ENCODE assay signal across 16 mouse cellular contexts in genomic region chr9:78475873-78476272, GRCm38 (mm10). TPM values are rescaled to one million over a fixed set of nuclear protein-coding genes. Genes with fewer than 3 reads are reported as not detected.
DNase-seq lines count a peak whose midpoint lies in the region; ATAC-seq and TF ChIP-seq lines count a peak whose summit lies in the region.
"Had no signal": no experiment of that assay in that cellular context is flagged by ENCODE, and none has a peak within 500 bp of the region (broad histone marks: within the 10 kb centered on the region; RNA-seq: fewer than 3 reads in every experiment).

No protein-coding gene starts in this region.

- TF ChIP-seq CTCF in liver, adult 2 months (IDR thresholded peaks at IDR 0.05; ENCODE audit: low read depth, low read length), result no peak

- no peaks in the 10 kb centered on the region for H3K27me3 ChIP-seq in forebrain, embryonic 10.5 days (ENCODE audit: poor library complexity, severe bottlenecking)
- H3K27me3 ChIP-seq in forebrain, embryonic 11.5 days (ENCODE audit: control insufficient read depth, insufficient read depth, low read length), result no peaks in the 10 kb centered on the region
- no peaks in the 10 kb centered on the region for H3K27me3 ChIP-seq in liver, adult 2 months (ENCODE audit: control insufficient read depth, insufficient read depth, low read length)
- H3K27me3 ChIP-seq in liver, embryonic 12.5 days (replicated peaks), result no peaks in the 10 kb centered on the region
- H3K27me3 ChIP-seq: heart, embryonic 15.5 days had no signal

- H3K79me2 ChIP-seq in liver, adult 2 months (ENCODE audit: control insufficient read depth, insufficient read depth, low read length), result peaks cover under 1% of the 10 kb centered on the region; the same call in 1 of the 2 replicates

- no peak overlapping the region for H3K9ac ChIP-seq in forebrain, embryonic 11.5 days (ENCODE audit: low read length)
- H3K9ac ChIP-seq in liver, adult 2 months (ENCODE audit: low read depth, low read length), result no peak overlapping the region
- H3K9ac ChIP-seq in liver, embryonic 12.5 days, result no peak overlapping the region
- H3K9ac ChIP-seq: heart, embryonic 15.5 days had no signal

- H3K4me2 ChIP-seq in forebrain, embryonic 11.5 days (ENCODE audit: low read depth, low read length, severe bottlenecking), result no peak overlapping the region
- no peak overlapping the region for H3K4me2 ChIP-seq in liver, embryonic 12.5 days
- H3K4me2 ChIP-seq: heart, embryonic 15.5 days had no signal

- no peak for ATAC-seq in forebrain, embryonic 11.5 days (replicated peaks; ENCODE audit: low FRiP score)
- ATAC-seq in liver, embryonic 12.5 days, result no peak
- ATAC-seq: hindbrain, postnatal 0 days had no signal

- peaks cover 16% of the 10 kb centered on the region for H3K4me1 ChIP-seq in forebrain, embryonic 10.5 days
- no peaks in the 10 kb centered on the region; the same call in 1 of the 2 replicates for H3K4me1 ChIP-seq in forebrain, embryonic 11.5 days (replicated peaks; ENCODE audit: control insufficient read depth, insufficient read depth, low read length)
- H3K4me1 ChIP-seq in liver, adult 2 months (ENCODE audit: control insufficient read depth, insufficient read depth, low read length), result peaks cover 5% of the 10 kb centered on the region
- H3K4me1 ChIP-seq in liver, embryonic 12.5 days, result peaks cover 16% of the 10 kb centered on the region

- peaks cover 91% of the 10 kb centered on the region for H3K36me3 ChIP-seq in forebrain, embryonic 10.5 days (replicated peaks)
- H3K36me3 ChIP-seq in forebrain, embryonic 11.5 days (ENCODE audit: control insufficient read depth, insufficient read depth, low read length), result peaks cover 6% of the 10 kb centered on the region; the same call in 1 of the 2 replicates
- H3K36me3 ChIP-seq in liver, adult 2 months (ENCODE audit: control insufficient read depth, insufficient read depth, low read length), result peaks cover 41% of the 10 kb centered on the region
- peaks cover 91% of the 10 kb centered on the region for H3K36me3 ChIP-seq in liver, embryonic 12.5 days

- WGBS in forebrain, embryonic 10.5 days, result 95% methylated on average over 4 of the region's 4 CpGs
- WGBS in forebrain, embryonic 11.5 days, result 90% methylated on average over 4 of the region's 4 CpGs
- 86% methylated on average over 4 of the region's 4 CpGs for WGBS in liver, adult 2 months
- 74% methylated on average over 4 of the region's 4 CpGs for WGBS in liver, embryonic 12.5 days (ENCODE audit: insufficient replicate concordance)

- intact Hi-C loops in heart, postnatal 14 days (cut with DNase I), result loop anchor here (2.0 to 5.0 kb wide), 2 partner anchors 51 to 76 kb away; no protein-coding TSS in a partner anchor

- no peaks in the 10 kb centered on the region for H3K9me3 ChIP-seq in forebrain, embryonic 10.5 days
- no peaks in the 10 kb centered on the region for H3K9me3 ChIP-seq in forebrain, embryonic 11.5 days (ENCODE audit: control insufficient read depth, low read length)
- H3K9me3 ChIP-seq in liver, embryonic 12.5 days (replicated peaks), result no peaks in the 10 kb centered on the region
- H3K9me3 ChIP-seq: heart, embryonic 15.5 days had no signal

- no peak for TF ChIP-seq POLR2A in liver, adult 2 months (IDR thresholded peaks at IDR 0.05; ENCODE audit: extremely low read depth, insufficient read depth, low read length)

- no peak overlapping the region for H3K27ac ChIP-seq in forebrain, embryonic 10.5 days
- H3K27ac ChIP-seq in forebrain, embryonic 11.5 days (ENCODE audit: low read depth, low read length), result no peak overlapping the region
- no peak overlapping the region for H3K27ac ChIP-seq in liver, adult 2 months (replicated peaks; ENCODE audit: insufficient read depth, low read depth, low read length)
- no peak overlapping the region for H3K27ac ChIP-seq in liver, embryonic 12.5 days
- H3K27ac ChIP-seq: hindbrain, postnatal 0 days had no signal

- DNase-seq in forebrain, embryonic 10.5 days (ENCODE audit: extremely low spot score, low spot score), result peak; percentile 29
- DNase-seq in forebrain, embryonic 11.5 days (ENCODE audit: low spot score), result no peak
- DNase-seq in liver, adult 2 months (ENCODE audit: extremely low read depth, low read depth, low spot score), result peak; percentile 33
- peak; percentile 65 for DNase-seq in ES-CJ7 (ENCODE audit: low read depth, low spot score)
- peak; percentile 43 for DNase-seq in induced T-regulatory cell, adult 2 months (ENCODE audit: low read depth)
- no peak for DNase-seq in heart, postnatal 14 days
- DNase-seq in adrenal gland, adult 8-10 months, result no peak
- DNase-seq: cerebellum, adult 11-12 months; layer of hippocampus, adult 9-11 months; lung, adult 2 months had no signal

- H3K4me3 ChIP-seq in forebrain, embryonic 10.5 days, result no peak overlapping the region
- no peak overlapping the region for H3K4me3 ChIP-seq in forebrain, embryonic 11.5 days (ENCODE audit: low read depth, low read length)
- no peak overlapping the region for H3K4me3 ChIP-seq in liver, adult 2 months (ENCODE audit: insufficient read depth, low read depth, low read length)
- no peak overlapping the region for H3K4me3 ChIP-seq in liver, embryonic 12.5 days
- H3K4me3 ChIP-seq: heart, embryonic 15.5 days; myocyte had no signal

RNA-seq across cellular contexts. Expression of gene Eef1a1, which starts 13.1 kb away (rescaled TPM):
- 3,994 and 4,016 TPM in 2 replicates for polyA plus RNA-seq in forebrain, embryonic 10.5 days (2016; fragmentation: Nextera tagmentation; extraction: Ambion mirVana)
- polyA plus RNA-seq in forebrain, embryonic 11.5 days (2014; fragmentation: Nextera tagmentation; extraction: Ambion mirVana), result 4,522 and 4,661 TPM in 2 replicates
- total RNA-seq in liver, adult 2 months (2014; rRNA removed), result 7,986 and 8,406 TPM in 2 replicates
- polyA plus RNA-seq in liver, adult 2 months (2012; rRNA removed), result 2,468 and 2,707 TPM in 2 replicates
- 2,705 and 2,706 TPM in 2 replicates for polyA plus RNA-seq in liver, embryonic 12.5 days (2016; fragmentation: Nextera tagmentation; extraction: Ambion mirVana)
- total RNA-seq in heart, postnatal 14 days (2021), result 1,000 to 10,000 TPM; 1,986 to 2,287 TPM
- 1,000 to 10,000 TPM; 5,975 to 6,274 (median 6,040) TPM for total RNA-seq in adrenal gland, adult 8-10 months (2022)

RNA-seq across cellular contexts. Expression of gene Gm17324, which starts 27.3 kb away (rescaled TPM):
- polyA plus RNA-seq in forebrain, embryonic 10.5 days (2016; fragmentation: Nextera tagmentation; extraction: Ambion mirVana), result 0.58 and 0.88 TPM in 2 replicates
- polyA plus RNA-seq in forebrain, embryonic 11.5 days (2014; fragmentation: Nextera tagmentation; extraction: Ambion mirVana), result 0.72 and 0.80 TPM in 2 replicates
- total RNA-seq in liver, adult 2 months (2014; rRNA removed), result 0.18 and 0.20 TPM in 2 replicates
- polyA plus RNA-seq in liver, adult 2 months (2012; rRNA removed), result 0.20 and 0.60 TPM in 2 replicates
- 1.0 and 1.1 TPM in 2 replicates for polyA plus RNA-seq in liver, embryonic 12.5 days (2016; fragmentation: Nextera tagmentation; extraction: Ambion mirVana)
- total RNA-seq in heart, postnatal 14 days (2021), result not detected
- total RNA-seq in adrenal gland, adult 8-10 months (2022), result under 1 TPM in 1 of 4 experiments, not detected in 3; 0.32 TPM
- total RNA-seq: megakaryocyte, adult 5-6 weeks had no signal
- polyA plus RNA-seq: lung, adult 2 months; spleen, adult 2 months had no signal

RNA-seq across cellular contexts. Expression of gene Mto1, which starts 27.9 kb away (rescaled TPM):
- 23.5 and 26.1 TPM in 2 replicates for polyA plus RNA-seq in forebrain, embryonic 10.5 days (2016; fragmentation: Nextera tagmentation; extraction: Ambion mirVana)
- polyA plus RNA-seq in forebrain, embryonic 11.5 days (2014; fragmentation: Nextera tagmentation; extraction: Ambion mirVana), result 28.0 and 30.6 TPM in 2 replicates
- total RNA-seq in liver, adult 2 months (2014; rRNA removed), result 18.7 and 18.9 TPM in 2 replicates
- polyA plus RNA-seq in liver, adult 2 months (2012; rRNA removed), result 16.9 and 17.3 TPM in 2 replicates
- polyA plus RNA-seq in liver, embryonic 12.5 days (2016; fragmentation: Nextera tagmentation; extraction: Ambion mirVana), result 29.3 and 33.3 TPM in 2 replicates
- total RNA-seq in heart, postnatal 14 days (2021), result 10 to 100 TPM; 20.6 to 23.5 TPM
- total RNA-seq in adrenal gland, adult 8-10 months (2022), result 10 to 100 TPM; 27.4 to 33.7 (median 30.5) TPM

RNA-seq across cellular contexts. Expression of gene Cgas, which starts 32.8 kb away (rescaled TPM):
- 0.27 and 0.32 TPM in 2 replicates for polyA plus RNA-seq in forebrain, embryonic 10.5 days (2016; fragmentation: Nextera tagmentation; extraction: Ambion mirVana)
- 0.39 and 0.44 TPM in 2 replicates for polyA plus RNA-seq in forebrain, embryonic 11.5 days (2014; fragmentation: Nextera tagmentation; extraction: Ambion mirVana)
- total RNA-seq in liver, adult 2 months (2014; rRNA removed), result 0.18 and 0.34 TPM in 2 replicates
- polyA plus RNA-seq in liver, adult 2 months (2012; rRNA removed), result 0.07 and 0.12 TPM in 2 replicates
- 1.4 and 1.5 TPM in 2 replicates for polyA plus RNA-seq in liver, embryonic 12.5 days (2016; fragmentation: Nextera tagmentation; extraction: Ambion mirVana)
- total RNA-seq in heart, postnatal 14 days (2021), result under 1 TPM; 0.45 to 0.68 TPM
- total RNA-seq in adrenal gland, adult 8-10 months (2022), result under 1 TPM; 0.52 to 0.86 (median 0.72) TPM

Comparison
In these comparisons a context has a peak if more than half of its experiments do, and no peak if none do; other contexts are left out.
1. DNase-seq: peak in forebrain, embryonic 10.5 days (single experiment), liver, adult 2 months (single experiment), ES-CJ7 (single experiment) and induced T-regulatory cell, adult 2 months (single experiment); none in forebrain, embryonic 11.5 days (single experiment), heart, postnatal 14 days (0 of 2) and adrenal gland, adult 8-10 months (single experiment).